In the genomic region with DNA sequence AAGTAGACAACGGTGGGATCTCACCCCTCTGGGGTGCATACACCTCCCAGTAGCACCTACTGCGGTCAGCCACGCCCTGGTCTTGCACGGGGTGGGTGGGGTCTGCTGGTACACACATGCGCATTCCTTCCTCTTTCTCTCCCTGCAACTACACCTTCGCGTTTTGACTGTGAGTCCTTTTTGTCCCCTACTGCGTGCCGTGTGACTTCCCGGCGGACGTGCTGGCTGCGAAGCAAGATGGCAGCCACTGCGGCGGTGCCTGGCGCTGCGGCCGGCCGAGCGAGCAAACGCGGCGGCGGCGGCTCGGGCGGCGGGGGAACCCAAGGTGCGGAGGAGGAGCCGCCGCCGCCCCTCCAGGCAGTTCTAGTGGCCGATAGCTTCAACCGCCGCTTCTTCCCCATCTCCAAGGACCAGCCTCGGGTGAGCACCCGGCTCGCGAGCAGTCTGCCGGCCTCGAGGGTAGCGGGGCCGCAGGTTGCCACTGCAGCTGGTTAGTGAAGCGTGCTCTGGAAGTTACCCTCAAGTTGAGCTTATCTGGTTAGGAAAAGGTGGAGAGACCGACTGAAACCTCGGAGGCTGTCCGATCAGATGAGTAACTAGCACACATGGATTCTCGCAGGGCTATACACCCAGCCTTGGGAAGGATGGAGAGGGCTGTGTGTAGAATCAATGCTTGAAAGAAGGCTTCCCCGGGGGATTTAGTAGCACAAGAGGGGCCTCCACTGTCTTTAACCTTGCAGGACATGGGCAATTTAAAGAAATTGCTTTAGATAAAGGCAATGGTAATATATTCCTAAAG, we compare ENCODE assay signal across 8 mouse cellular contexts. TPM values are rescaled to one million over a fixed set of nuclear protein-coding genes. Genes with fewer than 3 reads are reported as not detected.
DNase-seq lines count a peak whose midpoint lies in the region; ATAC-seq and TF ChIP-seq lines count a peak whose summit lies in the region.

Gene Eif2b5, plus strand, starts transcription at position 141 of the 799 bp plus-strand sequence.

- peak; percentile 90 for DNase-seq in ES-E14 (ENCODE audit: low read depth, low spot score)
- DNase-seq in cerebellum, adult 11-12 months = peak; percentile 96
- peak; percentile 86 for DNase-seq in heart, postnatal 25 days (ENCODE audit: low spot score)
- peak; percentile 94 to 97 for DNase-seq in layer of hippocampus, adult 18-20 months (ENCODE audit: low spot score in 2 of 2)
- peak; percentile 94 for DNase-seq in lung, adult 2 months
- DNase-seq in thymus, adult 18-20 months = peak; percentile 90 to 96

- intact Hi-C loops in heart, postnatal 25 days (cut with DNase I) = loop anchor here (1.0 to 10.0 kb wide), 3 partner anchors 16 to 696 kb away; partner anchors contain the start of gene Abcf3

- ATAC-seq in forebrain, embryonic 15.5 days (replicated peaks) = peak; percentile 95
- peak; percentile 93 for ATAC-seq in neutrophil, adult 5-6 weeks (ENCODE audit: extremely low read depth, insufficient number of reproducible peaks, low FRiP score, poor library complexity, severe bottlenecking)

- in situ Hi-C loops in ES-E14 (cut with MboI; ENCODE audit: low sequenced_read_pairs in 2 of 2, unreplicated experiment in 2 of 2) = no loop called here

- no peaks in the 10 kb centered on the region for H3K9me3 ChIP-seq in ES-E14 (ENCODE audit: control insufficient read depth, insufficient read depth, low read depth, low read length)
- no peaks in the 10 kb centered on the region for H3K9me3 ChIP-seq in forebrain, embryonic 15.5 days

- TF ChIP-seq CTCF in lung, adult 2 months (IDR thresholded peaks at IDR 0.05; ENCODE audit: insufficient read depth, low read length) = no peak

- 0 out of 2 replicates have a peak, but pooled peaks cover 15% of the 10 kb centered on the region for H3K27me3 ChIP-seq in forebrain, embryonic 15.5 days

- H3K27ac ChIP-seq in ES-E14 (ENCODE audit: insufficient read depth, low read depth, low read length, poor library complexity, severe bottlenecking) = peak within 1 kb of the TSS; percentile 84
- peak within 1 kb of the TSS; percentile 85 for H3K27ac ChIP-seq in forebrain, embryonic 15.5 days (replicated peaks)

- TF ChIP-seq POLR2A in lung, adult 2 months (IDR thresholded peaks at IDR 0.05; ENCODE audit: borderline replicate concordance, extremely low read depth, low read depth, low read length) = peak; percentile 71

- H3K36me3 ChIP-seq in ES-E14 (ENCODE audit: control insufficient read depth, insufficient read depth, low read length, poor library complexity, severe bottlenecking) = peaks cover 25% of the 10 kb centered on the region
- H3K36me3 ChIP-seq in forebrain, embryonic 15.5 days = peaks cover 30% of the 10 kb centered on the region

- peak within 1 kb of the TSS; percentile 96 for H3K9ac ChIP-seq in ES-E14 (ENCODE audit: insufficient read depth, low read depth, low read length, poor library complexity, severe bottlenecking)
- H3K9ac ChIP-seq in forebrain, embryonic 15.5 days (replicated peaks) = peak within 1 kb of the TSS; percentile 93

- WGBS in forebrain, embryonic 15.5 days = under 1% methylated on average over 49 of the region's 49 CpGs
- WGBS in lung, adult 2 months = under 1% methylated on average over 49 of the region's 49 CpGs

- peak within 1 kb of the TSS; percentile 85 for H3K4me2 ChIP-seq in forebrain, embryonic 15.5 days (replicated peaks)

- H3K4me3 ChIP-seq in ES-E14 (ENCODE audit: insufficient read depth in 1 of 2, low read depth in 1 of 2, low read length in 2 of 2, poor library complexity in 1 of 2, severe bottlenecking in 1 of 2) = peak within 1 kb of the TSS; percentile 76 to 95
- H3K4me3 ChIP-seq in forebrain, embryonic 15.5 days = peak within 1 kb of the TSS; percentile 81
- H3K4me3 ChIP-seq in lung, adult 2 months (replicated peaks; ENCODE audit: extremely low read depth, low read depth, low read length) = peak within 1 kb of the TSS; percentile 77

- peaks cover 0 to 2% of the 10 kb centered on the region in 2 experiments; a peak in 2 of 4 replicates for H3K4me1 ChIP-seq in ES-E14 (ENCODE audit: control insufficient read depth in 2 of 2, insufficient read depth in 2 of 2, low read length in 2 of 2, poor library complexity in 1 of 2)
- H3K4me1 ChIP-seq in forebrain, embryonic 15.5 days = peaks cover 23% of the 10 kb centered on the region
- no peaks in the 10 kb centered on the region for H3K4me1 ChIP-seq in lung, adult 2 months (ENCODE audit: control insufficient read depth, insufficient read depth, low read length)

TF ChIP-seq in ES-E14, 5 proteins besides CTCF, POLR2A, EP300 and RAD21:
- no peak for TF ChIP-seq ZNF384 (IDR thresholded peaks at IDR 0.05; ENCODE audit: low read depth, low read length)
- TF ChIP-seq HCFC1 (IDR thresholded peaks at IDR 0.05; ENCODE audit: borderline replicate concordance, insufficient read depth, low read length) = peak; percentile 84
- TF ChIP-seq MAFK (IDR thresholded peaks at IDR 0.05; ENCODE audit: insufficient read depth, low read depth, low read length) = no peak
TF ChIP-seq in ES-E14: peak in this region for 1.

RNA-seq across cellular contexts. Expression of gene Eif2b5, which starts in this region (rescaled TPM):
- 159 and 173 TPM in 2 replicates for total RNA-seq in ES-E14 (2012; rRNA removed)
- 96.8 and 98.9 TPM in 2 replicates for polyA plus RNA-seq in forebrain, embryonic 15.5 days (2015; fragmentation: Nextera tagmentation; extraction: Ambion mirVana)
- total RNA-seq in heart, postnatal 25 days (2021) = 10 to 100 TPM; 52.4 to 59.1 TPM
- total RNA-seq in layer of hippocampus, adult 18-20 months (2021) = 10 to 100 TPM; 54.3 to 54.7 TPM
- 20.9 and 24.7 TPM in 2 replicates for polyA plus RNA-seq in lung, adult 2 months (2012; rRNA removed)
- total RNA-seq in neutrophil, adult 5-6 weeks (2017) = 47.6 and 49.8 TPM in 2 replicates

Comparison
In these comparisons a context has a peak if more than half of its experiments do, and no peak if none do; other contexts are left out.
1. Peak in every context shown above with its lines: DNase-seq, ATAC-seq, H3K4me3 ChIP-seq and H3K27ac ChIP-seq.